Mouse (Mus musculus) lung, postnatal 0 days (tissue): ENCODE results near the gene Sertad2.
A peak's percentile ranks its signal among the peaks of the same experiment; 100 is the strongest.

Experiments
- CTCF ChIP-seq: IDR thresholded peaks from 2 replicates; pipeline ENCODE4 v1.5.1; 2016; ENCODE audit warnings: antibody characterized with exemption, mild to moderate bottlenecking
- EP300 ChIP-seq: IDR thresholded peaks from 2 replicates; pipeline ENCODE4 v1.6.1; 2016; ENCODE audit warnings: antibody characterized with exemption, mild to moderate bottlenecking, control low read depth

DNA sequence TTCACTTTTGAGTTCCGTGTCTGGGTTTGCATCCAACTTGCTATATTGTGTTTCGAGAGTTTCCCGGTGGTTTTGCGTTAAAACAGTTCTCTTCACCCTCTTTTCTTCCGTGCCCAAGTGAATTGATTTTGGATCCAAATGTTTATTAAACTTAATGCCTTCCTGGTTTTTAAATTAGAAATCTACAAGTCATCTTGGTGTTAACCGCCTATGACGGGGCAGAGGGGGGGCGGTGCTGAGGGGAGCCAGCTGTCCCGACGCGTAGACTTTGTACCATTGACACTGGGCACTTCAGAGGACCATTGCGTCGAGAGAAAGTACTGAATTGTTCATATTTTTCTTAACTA, 89.5 kb downstream of the Sertad2 start:
- TF ChIP-seq CTCF, result no peak
- TF ChIP-seq EP300, result 0 out of 2 replicates have a peak, but pooled peaks have one; percentile 38
